Mouse (Mus musculus) hindbrain, embryonic 16.5 days (tissue): ENCODE data around the gene Rad51d. TPM values are rescaled to one million over a fixed set of nuclear protein-coding genes. Genes with fewer than 3 reads are reported as not detected.

Source experiments
- ATAC-seq: fragments of 200-750 bp; cut with Nextera tagmentation; 2 replicates; pipeline ENCODE4 v1.8.0; 2017; ENCODE audit warnings: moderate TSS enrichment, moderate library complexity
- H3K27ac ChIP-seq: fragments of 300-500 bp; sonication (generic); 2 replicates; pipeline ENCODE4 v1.5.1; 2014; ENCODE audit warnings: low read depth, mild to moderate bottlenecking, control low read depth, low read length, moderate library complexity
- H3K27me3 ChIP-seq: fragments of 300-500 bp; sonication (generic); replicated peaks from 2 replicates; pipeline ENCODE4 v1.6.1; 2014; ENCODE audit warnings: low read length; ENCODE audit not compliant: control insufficient read depth, insufficient read depth
- H3K36me3 ChIP-seq: fragments of 300-500 bp; sonication (generic); 2 replicates; pipeline ENCODE4 v1.6.1; 2014; ENCODE audit warnings: mild to moderate bottlenecking, low read length, moderate library complexity, mixed read lengths; ENCODE audit not compliant: control insufficient read depth, insufficient read depth
- H3K4me1 ChIP-seq: fragments of 300-500 bp; sonication (generic); 2 replicates; pipeline ENCODE4 v1.6.1; 2014; ENCODE audit warnings: low read depth, low read length; ENCODE audit not compliant: control insufficient read depth, insufficient read depth
- H3K4me2 ChIP-seq: fragments of 300-500 bp; sonication (generic); 2 replicates; pipeline ENCODE4 v1.6.1; 2014; ENCODE audit warnings: mild to moderate bottlenecking, low read length, control low read depth, moderate library complexity
- H3K4me3 ChIP-seq: fragments of 300-500 bp; sonication (generic); 2 replicates; pipeline ENCODE4 v1.5.1; 2014; ENCODE audit warnings: mild to moderate bottlenecking, low read length, control low read depth, moderate library complexity
- H3K9ac ChIP-seq: fragments of 300-500 bp; sonication (generic); 2 replicates; pipeline ENCODE4 v1.6.1; 2014; ENCODE audit warnings: low read depth, mild to moderate bottlenecking, control low read depth, low read length, moderate library complexity
- H3K9me3 ChIP-seq: fragments of 300-500 bp; sonication (generic); 2 replicates; pipeline ENCODE4 v1.6.1; 2014; ENCODE audit warnings: mild to moderate bottlenecking, low read length, moderate library complexity; ENCODE audit not compliant: control insufficient read depth
- WGBS: fragments of 180-500 bp; shearing (Covaris S2); extraction: QIAGEN DNeasy Blood & Tissue Kit; methylation state at CpG from one replicate; pipeline ENCODE4 v1.1.7; 2014; 5-methylcytosine and 5-hydroxymethylcytosine counted together
- polyA plus RNA-seq: library from polyadenylated mRNA; unstranded; fragments of >200 nt; fragmentation: Nextera tagmentation; extraction: Ambion mirVana; gene quantifications from 2 replicates; pipeline ENCODE4 v1.2.1, GENCODE M21; 2015

The Rad51d gene
- polyA plus RNA-seq, 1 experiment from 2014 or later, result 11.9 TPM

- no peak overlapping the region for H3K27ac ChIP-seq
- no peaks in the 10 kb centered on the region for H3K9me3 ChIP-seq
- H3K27me3 ChIP-seq, result no peaks in the 10 kb centered on the region
- no peak overlapping the region for H3K4me2 ChIP-seq
- H3K4me3 ChIP-seq, result no peak overlapping the region
- no peaks in the 10 kb centered on the region for H3K4me1 ChIP-seq
- peaks cover 45% of the 10 kb centered on the region for H3K36me3 ChIP-seq
- no peak overlapping the region for H3K9ac ChIP-seq
- WGBS, result 88% methylated on average over 20 of the region's 20 CpGs
- no peak; the same call in 1 of the 2 replicates for ATAC-seq
Observed at GRCm38 (mm10) chr11:82901606-82902310, 11.3 kb upstream of the Rad51d start.

- Histone ChIP-seq H3K9ac (no peak overlapping the region), H3K27me3 (no peaks in the 10 kb centered on the region), H3K9me3 (no peaks in the 10 kb centered on the region), H3K4me3 (no peak overlapping the region), H3K27ac (no peak overlapping the region), H3K36me3 (peaks cover 36% of the 10 kb centered on the region), H3K4me1 (no peaks in the 10 kb centered on the region), H3K4me2 (no peak overlapping the region)
- no peak for ATAC-seq
- 90% methylated on average over 5 of the region's 5 CpGs for WGBS
Observed at GRCm38 (mm10) chr11:82899720-82900119, 9.3 kb upstream of the Rad51d start.

GRCm38 (mm10) chr11:82897478-82897877, 7.1 kb upstream of the Rad51d start:
- no peak for ATAC-seq
- Histone ChIP-seq H3K4me3 (no peak overlapping the region), H3K9ac (no peak overlapping the region), H3K27me3 (no peaks in the 10 kb centered on the region), H3K27ac (no peak overlapping the region), H3K36me3 (peaks cover 22% of the 10 kb centered on the region), H3K9me3 (no peaks in the 10 kb centered on the region), H3K4me2 (no peak overlapping the region), H3K4me1 (no peaks in the 10 kb centered on the region)
- 89% methylated on average over 10 of the region's 10 CpGs for WGBS

- Histone ChIP-seq H3K36me3 (no peaks in the 10 kb centered on the region), H3K4me2 (no peak within 1 kb of the TSS), H3K9ac (no peak within 1 kb of the TSS), H3K4me1 (peaks cover 17% of the 10 kb centered on the region), H3K4me3 (no peak within 1 kb of the TSS), H3K9me3 (no peaks in the 10 kb centered on the region), H3K27ac (no peak within 1 kb of the TSS), H3K27me3 (peaks cover 8% of the 10 kb centered on the region; the same call in 1 of the 2 replicates)
- 69% methylated on average over 7 of the region's 7 CpGs for WGBS
- ATAC-seq, result no peak
Observed at GRCm38 (mm10) chr11:82891936-82892335, 1.5 kb upstream of the Rad51d start, which contains the start of gene Fndc8. TSS of gene Fndc8 (plus strand) at chr11:82892124.

- peak overlapping the region; percentile 42 for H3K27ac ChIP-seq
- H3K9ac ChIP-seq, result peak overlapping the region; percentile 82
- no peaks in the 10 kb centered on the region for H3K9me3 ChIP-seq
- peaks cover 17% of the 10 kb centered on the region for H3K4me1 ChIP-seq
- H3K36me3 ChIP-seq, result no peaks in the 10 kb centered on the region
- 5% methylated on average over 30 of the region's 31 CpGs for WGBS
- peak overlapping the region; percentile 97 for H3K4me2 ChIP-seq
- H3K27me3 ChIP-seq, result peaks cover 8% of the 10 kb centered on the region; the same call in 1 of the 2 replicates
- peak overlapping the region; percentile 74 for H3K4me3 ChIP-seq
- peak; percentile 55 for ATAC-seq
Observed at GRCm38 (mm10) chr11:82889524-82890341, 681 bp downstream of the Rad51d start.

GRCm38 (mm10) chr11:82888491-82888946, 1.9 kb downstream of the Rad51d start:
- no peaks in the 10 kb centered on the region for H3K9me3 ChIP-seq
- peak; percentile 59 for ATAC-seq
- H3K4me2 ChIP-seq, result peak overlapping the region; percentile 19
- peaks cover 8% of the 10 kb centered on the region; the same call in 1 of the 2 replicates for H3K27me3 ChIP-seq
- no peak overlapping the region for H3K4me3 ChIP-seq
- H3K27ac ChIP-seq, result no peak overlapping the region
- H3K4me1 ChIP-seq, result peaks cover 17% of the 10 kb centered on the region
- no peak overlapping the region; the same call in 1 of the 2 replicates for H3K9ac ChIP-seq
- H3K36me3 ChIP-seq, result no peaks in the 10 kb centered on the region
- WGBS, result 31% methylated on average over 10 of the region's 10 CpGs

- H3K9me3 ChIP-seq, result no peaks in the 10 kb centered on the region
- no peak overlapping the region for H3K4me3 ChIP-seq
- H3K27ac ChIP-seq, result no peak overlapping the region
- no peaks in the 10 kb centered on the region for H3K36me3 ChIP-seq
- peaks cover 5% of the 10 kb centered on the region; the same call in 1 of the 2 replicates for H3K27me3 ChIP-seq
- H3K4me1 ChIP-seq, result peaks cover 17% of the 10 kb centered on the region
- H3K4me2 ChIP-seq, result no peak overlapping the region
- WGBS, result 91% methylated on average over 3 of the region's 3 CpGs
- no peak overlapping the region for H3K9ac ChIP-seq
- no peak for ATAC-seq
Observed at GRCm38 (mm10) chr11:82886559-82886958, 3.9 kb downstream of the Rad51d start.

GRCm38 (mm10) chr11:82883180-82883579, 7.2 kb downstream of the Rad51d start:
- 75% methylated on average over 8 of the region's 8 CpGs for WGBS
- no peak overlapping the region for H3K4me3 ChIP-seq
- no peak overlapping the region for H3K9ac ChIP-seq
- no peak overlapping the region for H3K4me2 ChIP-seq
- H3K36me3 ChIP-seq, result no peaks in the 10 kb centered on the region
- H3K27me3 ChIP-seq, result no peaks in the 10 kb centered on the region
- H3K4me1 ChIP-seq, result no peaks in the 10 kb centered on the region
- no peak for ATAC-seq
- H3K27ac ChIP-seq, result no peak overlapping the region
- H3K9me3 ChIP-seq, result no peaks in the 10 kb centered on the region

GRCm38 (mm10) chr11:82877726-82878344, 12.6 kb downstream of the Rad51d start:
- no peak overlapping the region for H3K27ac ChIP-seq
- H3K27me3 ChIP-seq, result no peaks in the 10 kb centered on the region
- H3K9me3 ChIP-seq, result no peaks in the 10 kb centered on the region
- no peaks in the 10 kb centered on the region for H3K4me1 ChIP-seq
- H3K9ac ChIP-seq, result no peak overlapping the region
- no peaks in the 10 kb centered on the region for H3K36me3 ChIP-seq
- no peak overlapping the region for H3K4me3 ChIP-seq
- ATAC-seq, result no peak
- 74% methylated on average over 7 of the region's 7 CpGs for WGBS
- H3K4me2 ChIP-seq, result no peak overlapping the region
